Mouse (Mus musculus): ENCODE results near the gene Gm14085. TPM values are rescaled to one million over a fixed set of nuclear protein-coding genes. Genes with fewer than 3 reads are reported as not detected.
A peak's percentile ranks its signal among the peaks of the same experiment; 100 is the strongest.

The Gm14085 gene
- polyA plus RNA-seq, 1 experiment from 2014 or later, result not detected

- no peaks in the 10 kb centered on the region for H3K9me3 ChIP-seq (ENCODE audit: low read depth, low read length)
- 82% methylated on average over 7 of the region's 7 CpGs for WGBS
These were observed 46.5 kb downstream of the Gm14085 start for GRCm38 (mm10) chr2:122531290-122531689.

DNA sequence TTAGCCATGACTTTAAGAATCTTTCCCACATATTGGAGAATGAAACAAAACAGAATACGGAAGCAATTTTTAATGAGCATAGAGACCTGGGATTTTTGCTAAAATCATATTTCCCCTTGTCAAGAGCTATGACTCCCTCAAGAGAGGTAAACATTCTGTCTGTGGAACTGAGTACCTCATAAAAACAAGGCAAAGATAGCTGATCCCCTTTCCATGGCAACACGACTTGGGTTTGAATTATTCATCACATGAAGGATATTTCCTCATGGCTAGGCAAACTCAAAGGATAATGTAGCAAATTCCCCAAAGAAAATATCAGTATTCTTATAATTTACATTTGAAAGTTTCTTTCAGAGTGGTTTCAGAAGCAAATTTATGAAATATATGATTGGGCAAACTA is 47.0 kb downstream of the Gm14085 start:
- Histone ChIP-seq H3K36me3 (ENCODE audit: insufficient read depth) (no peaks in the 10 kb centered on the region), H3K27ac (ENCODE audit: low read depth) (no peak overlapping the region), H3K27me3 (ENCODE audit: insufficient read depth, low read length) (no peaks in the 10 kb centered on the region), H3K4me1 (ENCODE audit: insufficient read depth) (no peaks in the 10 kb centered on the region), H3K4me3 (ENCODE audit: low read depth, low read length) (no peak overlapping the region), H3K4me2 (no peak overlapping the region), H3K9me3 (ENCODE audit: low read depth, low read length) (no peaks in the 10 kb centered on the region), H3K9ac (no peak overlapping the region)
- TF ChIP-seq CTCF (IDR thresholded peaks at IDR 0.05; ENCODE audit: low read depth), result no peak
- no peak for DNase-seq
- 76% methylated on average over 2 of the region's 2 CpGs for WGBS
- no peak for ATAC-seq (ENCODE audit: insufficient read depth)

More at GRCm38 (mm10) chr2:122531290-122531689, 46.5 kb downstream of the Gm14085 start:
- no peak for ATAC-seq (ENCODE audit: insufficient read depth)
- Histone ChIP-seq H3K36me3 (ENCODE audit: insufficient read depth) (no peaks in the 10 kb centered on the region), H3K9ac (no peak overlapping the region), H3K4me3 (ENCODE audit: low read depth, low read length) (no peak overlapping the region), H3K4me2 (no peak overlapping the region), H3K4me1 (ENCODE audit: insufficient read depth) (no peaks in the 10 kb centered on the region), H3K27me3 (ENCODE audit: insufficient read depth, low read length) (no peaks in the 10 kb centered on the region), H3K27ac (ENCODE audit: low read depth) (no peak overlapping the region)
- TF ChIP-seq CTCF (IDR thresholded peaks at IDR 0.05; ENCODE audit: low read depth), result no peak
- DNase-seq, result no peak

- TF ChIP-seq CTCF (IDR thresholded peaks at IDR 0.05; ENCODE audit: low read depth), result no peak
- ATAC-seq (ENCODE audit: insufficient read depth), result no peak
- Histone ChIP-seq H3K27ac (ENCODE audit: low read depth) (no peak overlapping the region), H3K36me3 (ENCODE audit: insufficient read depth) (no peaks in the 10 kb centered on the region), H3K4me1 (ENCODE audit: insufficient read depth) (no peaks in the 10 kb centered on the region), H3K9me3 (ENCODE audit: low read depth, low read length) (no peaks in the 10 kb centered on the region), H3K9ac (no peak overlapping the region), H3K27me3 (ENCODE audit: insufficient read depth, low read length) (no peaks in the 10 kb centered on the region), H3K4me3 (ENCODE audit: low read depth, low read length) (no peak overlapping the region), H3K4me2 (no peak overlapping the region)
- DNase-seq, result no peak
- WGBS, result 60% methylated on average over 2 of the region's 2 CpGs
These were observed 47.5 kb downstream of the Gm14085 start for GRCm38 (mm10) chr2:122532136-122532801.

GRCm38 (mm10) chr2:122532802-122533186 is 48.1 kb downstream of the Gm14085 start:
- TF ChIP-seq CTCF (IDR thresholded peaks at IDR 0.05; ENCODE audit: low read depth), result no peak
- no peak overlapping the region for H3K4me2 ChIP-seq
- 78% methylated on average over 2 of the region's 2 CpGs for WGBS

DNA sequence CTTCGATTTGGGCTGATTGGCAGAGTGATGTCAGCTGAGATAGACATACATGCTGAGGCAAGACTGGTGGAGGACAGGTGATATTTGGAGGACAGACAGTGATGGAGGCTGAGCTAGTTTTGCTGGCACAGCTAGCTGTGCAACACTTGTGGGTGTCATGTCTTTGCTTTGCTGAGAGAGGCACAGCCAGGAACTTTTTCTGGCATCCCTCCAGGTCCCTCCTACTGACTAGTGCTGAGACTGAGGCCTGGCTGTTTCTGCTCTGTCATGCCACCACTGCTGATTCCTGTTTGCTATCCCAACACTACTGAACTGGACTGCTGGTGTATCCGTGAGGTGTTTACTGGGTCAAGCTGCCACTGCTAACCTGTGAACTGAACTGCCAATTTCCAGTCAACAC is 48.6 kb downstream of the Gm14085 start:
- H3K4me2 ChIP-seq, result no peak overlapping the region
- 69% methylated on average over 2 of the region's 2 CpGs for WGBS
- no peaks in the 10 kb centered on the region for H3K4me1 ChIP-seq (ENCODE audit: insufficient read depth)
- no peak overlapping the region for H3K4me3 ChIP-seq (ENCODE audit: low read depth, low read length)
- ATAC-seq (ENCODE audit: insufficient read depth) (0 out of 2 replicates have a peak, but pooled peaks have one; percentile 49), DNase-seq (peak; percentile 70)
- no peaks in the 10 kb centered on the region for H3K27me3 ChIP-seq (ENCODE audit: insufficient read depth, low read length)
- no peak for TF ChIP-seq CTCF (IDR thresholded peaks at IDR 0.05; ENCODE audit: low read depth)
- no peak overlapping the region for H3K27ac ChIP-seq (ENCODE audit: low read depth)
- no peaks in the 10 kb centered on the region for H3K36me3 ChIP-seq (ENCODE audit: insufficient read depth)
- no peak overlapping the region for H3K9ac ChIP-seq
- no peaks in the 10 kb centered on the region for H3K9me3 ChIP-seq (ENCODE audit: low read depth, low read length)

More at GRCm38 (mm10) chr2:122532802-122533186, 48.1 kb downstream of the Gm14085 start:
- Histone ChIP-seq H3K4me3 (ENCODE audit: low read depth, low read length) (no peak overlapping the region), H3K27ac (ENCODE audit: low read depth) (no peak overlapping the region), H3K4me1 (ENCODE audit: insufficient read depth) (no peaks in the 10 kb centered on the region), H3K36me3 (ENCODE audit: insufficient read depth) (no peaks in the 10 kb centered on the region), H3K27me3 (ENCODE audit: insufficient read depth, low read length) (no peaks in the 10 kb centered on the region), H3K9me3 (ENCODE audit: low read depth, low read length) (no peaks in the 10 kb centered on the region), H3K9ac (no peak overlapping the region)
- ATAC-seq (ENCODE audit: insufficient read depth) (no peak), DNase-seq (no peak)

DNA sequence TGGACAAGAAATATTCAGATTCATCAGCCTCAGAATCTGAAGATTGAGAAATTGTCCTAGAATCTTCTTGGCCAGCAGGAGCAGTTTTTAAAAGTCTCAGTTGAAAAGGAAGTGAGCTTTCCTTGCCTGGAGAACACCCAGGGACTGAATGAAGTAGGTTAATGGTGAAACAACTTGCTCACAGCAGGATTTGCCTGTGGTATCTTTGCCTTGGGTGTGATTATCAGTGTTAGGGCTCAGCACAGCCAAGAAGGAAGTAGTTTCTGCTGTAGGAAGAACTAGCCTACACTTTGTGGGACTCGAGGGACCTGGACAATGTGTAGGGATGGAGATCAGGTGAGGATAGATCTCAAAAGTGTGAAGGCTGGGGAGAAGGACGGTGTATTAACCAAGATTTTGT is 49.9 kb downstream of the Gm14085 start:
- Histone ChIP-seq H3K4me3 (ENCODE audit: low read depth, low read length) (no peak overlapping the region), H3K36me3 (ENCODE audit: insufficient read depth) (no peaks in the 10 kb centered on the region), H3K27me3 (ENCODE audit: insufficient read depth, low read length) (no peaks in the 10 kb centered on the region), H3K9me3 (ENCODE audit: low read depth, low read length) (no peaks in the 10 kb centered on the region), H3K27ac (ENCODE audit: low read depth) (no peak overlapping the region), H3K4me2 (no peak overlapping the region), H3K4me1 (ENCODE audit: insufficient read depth) (no peaks in the 10 kb centered on the region), H3K9ac (no peak overlapping the region)
- no peak for TF ChIP-seq CTCF (IDR thresholded peaks at IDR 0.05; ENCODE audit: low read depth)
- DNase-seq (no peak), ATAC-seq (ENCODE audit: insufficient read depth) (no peak)
- 79% methylated on average over 2 of the region's 2 CpGs for WGBS

GRCm38 (mm10) chr2:122558317-122558716 is 73.6 kb downstream of the Gm14085 start:
- no peaks in the 10 kb centered on the region for H3K4me1 ChIP-seq (ENCODE audit: insufficient read depth)
- H3K36me3 ChIP-seq (ENCODE audit: insufficient read depth), result no peaks in the 10 kb centered on the region
- H3K27me3 ChIP-seq (ENCODE audit: insufficient read depth, low read length), result no peaks in the 10 kb centered on the region
- no peak overlapping the region for H3K9ac ChIP-seq
- no peak overlapping the region for H3K4me2 ChIP-seq
- H3K27ac ChIP-seq (ENCODE audit: low read depth), result no peak overlapping the region
- H3K4me3 ChIP-seq (ENCODE audit: low read depth, low read length), result no peak overlapping the region
- DNase-seq (peak; percentile 64), ATAC-seq (ENCODE audit: insufficient read depth) (no peak)
- H3K9me3 ChIP-seq (ENCODE audit: low read depth, low read length), result no peaks in the 10 kb centered on the region
- TF ChIP-seq CTCF (IDR thresholded peaks at IDR 0.05; ENCODE audit: low read depth), result peak; percentile 60
- 15% methylated on average over 2 of the region's 2 CpGs for WGBS
